Mouse (Mus musculus): ENCODE results near the gene Mdh2.

GRCm38 (mm10) chr5:135744742-135745141 is 33.5 kb upstream of the Mdh2 start:
- TF ChIP-seq CTCF (conservative IDR thresholded peaks at IDR 0.05; ENCODE audit: insufficient read depth, insufficient read length, low read depth, low read length) (no peak), POLR2A (IDR thresholded peaks at IDR 0.05; ENCODE audit: low read depth, low read length) (no peak)
